In genomic region chr5:107436185-107436584, GRCm38 (mm10) we compare ENCODE assay signal across 27 mouse cellular contexts. TPM values are rescaled to one million over a fixed set of nuclear protein-coding genes. Genes with fewer than 3 reads are reported as not detected.
"Had no signal": no experiment of that assay in that cellular context is flagged by ENCODE, and none has a peak within 500 bp of the region (broad histone marks: within the 10 kb centered on the region; RNA-seq: fewer than 3 reads in every experiment).

No protein-coding gene starts in this region.

- DNase-seq: kidney, adult 8-10 months; kidney, postnatal 10 days; kidney, postnatal 36 days; layer of hippocampus, postnatal 36 days; left cerebral cortex, postnatal 4 days; lung, postnatal 10 days; retina, postnatal 1 day; thymus, adult 18-20 months; thymus, postnatal 14 days; thymus, postnatal 4 days had no signal

- H3K27me3 ChIP-seq: intestine, embryonic 15.5 days; kidney, embryonic 15.5 days; limb, embryonic 12.5 days; lung, embryonic 15.5 days; midbrain, embryonic 13.5 days had no signal

- H3K27ac ChIP-seq: intestine, embryonic 15.5 days; kidney, embryonic 15.5 days; limb, embryonic 12.5 days; limb, embryonic 15.5 days; lung, embryonic 15.5 days; midbrain, embryonic 10.5 days; midbrain, embryonic 13.5 days; neural tube, embryonic 13.5 days; stomach, postnatal 0 days had no signal

- H3K9ac ChIP-seq: intestine, embryonic 15.5 days; kidney, embryonic 15.5 days; limb, embryonic 12.5 days; limb, embryonic 15.5 days; lung, embryonic 15.5 days; midbrain, embryonic 13.5 days; neural tube, embryonic 13.5 days had no signal

- H3K36me3 ChIP-seq: intestine, embryonic 15.5 days; kidney, embryonic 15.5 days; limb, embryonic 12.5 days; limb, embryonic 15.5 days; lung, embryonic 15.5 days; midbrain, embryonic 10.5 days; midbrain, embryonic 13.5 days; neural tube, embryonic 13.5 days had no signal

- H3K4me3 ChIP-seq: intestine, embryonic 15.5 days; kidney, embryonic 15.5 days; limb, embryonic 12.5 days; limb, embryonic 15.5 days; lung, embryonic 15.5 days; midbrain, embryonic 13.5 days; neural tube, embryonic 13.5 days had no signal

- H3K4me2 ChIP-seq: intestine, embryonic 15.5 days; kidney, embryonic 15.5 days; limb, embryonic 12.5 days; limb, embryonic 15.5 days; lung, embryonic 15.5 days; midbrain, embryonic 13.5 days; neural tube, embryonic 13.5 days had no signal

- H3K9me3 ChIP-seq: intestine, embryonic 15.5 days; kidney, embryonic 15.5 days; limb, embryonic 12.5 days; limb, embryonic 15.5 days; lung, embryonic 15.5 days; megakaryocyte, embryonic 14.5 days; midbrain, embryonic 10.5 days; midbrain, embryonic 13.5 days; neural tube, embryonic 13.5 days had no signal

- ATAC-seq: intestine, embryonic 15.5 days; midbrain, embryonic 13.5 days; midbrain, embryonic 16.5 days had no signal

RNA-seq across cellular contexts. Expression of gene Lpcat2b, which starts 4.8 kb away (rescaled TPM):
- total RNA-seq: left cerebral cortex, postnatal 4 days; monocyte, adult 5-6 weeks; neutrophil, adult 5-6 weeks had no signal
- polyA plus RNA-seq: intestine, embryonic 15.5 days; kidney, embryonic 15.5 days; limb, embryonic 12.5 days; limb, embryonic 15.5 days; lung, embryonic 15.5 days; midbrain, embryonic 10.5 days; midbrain, embryonic 13.5 days; midbrain, embryonic 16.5 days; myocyte; neural tube, embryonic 13.5 days; small intestine, adult 2 months; spleen, adult 2 months; stomach, embryonic 14.5 days; stomach, postnatal 0 days had no signal

RNA-seq across cellular contexts. Expression of gene Ephx4, which starts 33.6 kb away (rescaled TPM):
- total RNA-seq: monocyte, adult 5-6 weeks; neutrophil, adult 5-6 weeks had no signal
- polyA plus RNA-seq: myocyte had no signal
